Mouse (Mus musculus) heart, postnatal 25 days (tissue): Measurements from ENCODE around the gene Stap2. TPM values are rescaled to one million over a fixed set of nuclear protein-coding genes. Genes with fewer than 3 reads are reported as not detected.
A peak's percentile ranks its signal among the peaks of the same experiment; 100 is the strongest.

ENCODE experiments used
- DNase-seq: peaks from one replicate; pipeline ENCODE4 v3.0.0; 2022; ENCODE audit warnings: low spot score
- intact Hi-C: fragments of 180-260 bp; cut with DNase I; formaldehyde crosslinking; loops from one replicate; pipeline ENCODE4 v1.15.1; 2025
- total RNA-seq, 2 experiments: library from RNA; stranded (reverse); gene quantifications; 2 replicates each; pipeline ENCODE4 v1.2.3; 2021

The Stap2 gene
- total RNA-seq, 2 experiments from 2014 or later, result 14.1 to 14.6 TPM

- DNase-seq, result no peak
- intact Hi-C loops, result no loop called here
Observed at GRCm38 (mm10) chr17:55964996-55965395, 40.4 kb downstream of the Stap2 start.

DNA sequence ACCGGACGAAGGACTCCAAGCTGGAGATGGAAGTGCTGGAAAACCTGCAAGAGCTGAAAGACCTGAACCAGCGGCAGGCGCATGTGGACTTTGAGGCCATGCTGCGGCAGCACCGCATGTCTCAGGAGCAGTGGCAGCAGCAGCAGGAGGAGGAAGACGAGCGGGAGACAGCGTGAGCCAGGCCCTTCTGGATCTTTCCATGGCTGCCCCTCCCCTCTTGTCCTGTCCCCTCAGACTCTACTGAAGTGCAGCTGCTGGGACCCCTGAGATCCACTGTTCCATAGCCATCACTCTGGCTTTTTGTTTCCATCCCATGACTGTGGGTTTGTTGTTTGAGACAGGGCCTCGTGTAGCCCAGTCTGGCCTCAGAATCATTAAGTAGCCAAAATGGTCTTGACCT lies 40.9 kb downstream of the Stap2 start:
- DNase-seq, result no peak
- intact Hi-C loops, result no loop called here

DNA sequence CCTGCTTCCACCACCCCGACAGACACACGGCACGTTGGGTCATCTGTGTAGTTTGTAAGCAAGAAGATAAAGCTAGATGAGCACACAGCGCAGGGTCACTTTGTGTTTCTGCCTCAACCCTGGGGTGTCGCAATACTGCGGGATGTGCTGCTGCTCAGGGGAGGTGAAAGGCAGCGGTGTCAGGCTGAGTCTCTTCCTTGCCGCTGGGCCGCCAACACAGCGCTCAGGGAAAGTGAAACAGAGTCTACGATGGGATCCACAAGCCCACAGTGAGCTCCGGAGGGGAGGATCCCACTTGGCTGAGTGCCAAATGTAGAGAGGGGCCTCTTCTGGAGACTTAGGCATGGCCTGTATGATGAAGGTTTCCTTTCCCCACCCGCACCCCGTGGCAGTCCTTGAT lies 42.2 kb downstream of the Stap2 start:
- intact Hi-C loops, result no loop called here
- no peak for DNase-seq

DNA sequence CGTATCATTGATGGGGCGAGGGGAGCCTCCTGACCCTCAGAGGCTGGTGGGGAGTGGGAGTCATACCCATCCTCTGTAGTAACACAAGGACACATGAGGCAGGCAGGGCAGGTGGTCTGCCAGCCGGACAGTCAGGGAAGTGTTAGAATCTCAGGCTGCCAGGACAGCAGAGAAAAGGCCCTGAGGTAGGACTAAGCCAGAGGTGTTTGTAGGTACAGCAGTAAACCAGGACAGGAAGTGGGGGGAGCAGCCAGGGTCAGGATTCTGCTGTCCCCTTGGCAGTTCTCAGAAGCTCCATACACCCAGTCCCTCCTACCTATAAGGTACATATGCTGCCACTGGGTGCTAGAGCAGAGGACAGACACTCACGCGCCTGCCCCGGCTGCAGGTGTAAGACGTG lies 43.8 kb downstream of the Stap2 start:
- no peak for DNase-seq
- intact Hi-C loops, result no loop called here

- intact Hi-C loops, result no loop called here
- no peak for DNase-seq
Observed at GRCm38 (mm10) chr17:55960791-55961190, 44.6 kb downstream of the Stap2 start.

GRCm38 (mm10) chr17:55959946-55960740 lies 45.2 kb downstream of the Stap2 start:
- no peak for DNase-seq
- intact Hi-C loops, result loop anchor here (5.0 kb wide), 3 partner anchors 78 to 297 kb away; partner anchors contain the start of gene Fem1a

DNA sequence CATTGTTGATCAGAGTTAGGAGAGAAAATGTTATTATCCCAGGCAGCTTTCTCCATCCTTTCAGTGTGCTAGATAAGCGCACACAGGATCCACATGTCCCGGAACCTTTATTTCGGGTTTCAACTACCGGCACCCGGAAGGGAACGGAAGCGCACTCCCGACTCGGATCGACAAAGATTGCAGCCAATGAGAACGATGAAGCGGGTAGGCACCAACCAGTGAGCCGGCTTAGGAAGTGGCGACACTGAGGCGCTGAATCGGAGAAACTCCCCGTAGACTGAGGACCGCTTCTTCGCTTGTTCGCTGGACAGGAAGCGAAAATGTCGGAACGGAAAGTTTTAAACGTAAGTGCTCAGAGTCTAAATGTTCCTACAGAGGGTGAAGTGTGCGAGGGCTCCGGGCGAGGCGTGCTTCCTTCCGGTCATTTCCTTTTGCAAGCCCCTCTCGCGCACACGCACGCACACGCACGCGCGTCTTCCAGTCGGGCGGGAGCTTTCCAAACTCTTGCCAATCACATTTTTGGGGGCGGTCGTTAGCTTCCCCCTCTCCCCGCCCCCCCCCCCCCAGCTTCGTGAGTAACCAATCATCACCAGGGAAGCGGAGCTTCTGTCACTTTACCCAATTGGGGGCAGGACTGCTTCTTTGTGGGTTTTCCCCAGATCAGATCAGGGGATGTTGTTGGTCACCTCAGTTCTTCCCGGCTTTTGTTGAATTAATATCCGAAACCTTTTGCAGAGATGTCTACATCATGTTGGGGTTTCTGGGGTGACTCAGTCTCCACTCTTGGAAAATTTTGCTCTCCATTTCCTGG lies 46.3 kb downstream of the Stap2 start, which contains the start of gene Yju2:
Gene Yju2, plus strand, starts transcription at position 182 of the 811 bp plus-strand sequence.
- peak; percentile 90 for DNase-seq
- intact Hi-C loops, result loop anchor here (1.0 to 5.0 kb wide), 4 partner anchors 51 to 298 kb away; partner anchors contain the start of gene Fem1a

- intact Hi-C loops, result loop anchor here (1.0 to 5.0 kb wide), 4 partner anchors 52 to 299 kb away; partner anchors contain the start of gene Fem1a
- DNase-seq, result no peak
Observed at GRCm38 (mm10) chr17:55958584-55958886, 46.8 kb downstream of the Stap2 start.

GRCm38 (mm10) chr17:55957726-55958583 lies 47.4 kb downstream of the Stap2 start:
- DNase-seq, result no peak
- intact Hi-C loops, result loop anchor here (1.0 to 5.0 kb wide), 4 partner anchors 52 to 299 kb away; partner anchors contain the start of gene Fem1a

GRCm38 (mm10) chr17:55957168-55957567 lies 48.2 kb downstream of the Stap2 start:
- no peak for DNase-seq
- intact Hi-C loops, result loop anchor here (5.0 kb wide), 3 partner anchors 75 to 300 kb away; partner anchors contain the start of gene Fem1a

- no peak for DNase-seq
- intact Hi-C loops, result loop anchor here (5.0 kb wide), 3 partner anchors 74 to 301 kb away; partner anchors contain the start of gene Fem1a
Observed at GRCm38 (mm10) chr17:55956591-55956990, 48.8 kb downstream of the Stap2 start.

GRCm38 (mm10) chr17:55956129-55956528 lies 49.3 kb downstream of the Stap2 start:
- no peak for DNase-seq
- intact Hi-C loops, result loop anchor here (5.0 kb wide), 3 partner anchors 74 to 301 kb away; partner anchors contain the start of gene Fem1a

DNA sequence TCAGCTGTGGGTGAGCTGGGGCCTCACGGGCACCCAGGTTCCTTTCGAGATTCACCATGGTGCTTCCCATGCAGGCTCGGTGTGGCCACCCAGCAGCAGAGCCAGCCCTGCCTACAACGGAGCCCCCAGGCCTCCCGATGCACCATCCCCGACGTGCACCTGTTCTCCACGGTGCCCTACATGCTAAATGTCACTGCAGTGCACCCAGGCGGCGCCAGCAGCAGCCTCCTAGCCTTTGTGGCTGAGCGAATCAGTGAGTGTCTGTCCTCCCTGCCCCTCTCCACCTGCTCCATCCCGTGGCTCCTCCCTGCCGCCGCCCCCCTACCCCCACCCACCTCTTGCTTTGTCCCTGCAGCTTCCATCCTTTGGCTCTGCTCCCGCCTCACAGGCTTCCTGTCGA lies 51.2 kb downstream of the Stap2 start:
- intact Hi-C loops, result no loop called here
- no peak for DNase-seq

DNA sequence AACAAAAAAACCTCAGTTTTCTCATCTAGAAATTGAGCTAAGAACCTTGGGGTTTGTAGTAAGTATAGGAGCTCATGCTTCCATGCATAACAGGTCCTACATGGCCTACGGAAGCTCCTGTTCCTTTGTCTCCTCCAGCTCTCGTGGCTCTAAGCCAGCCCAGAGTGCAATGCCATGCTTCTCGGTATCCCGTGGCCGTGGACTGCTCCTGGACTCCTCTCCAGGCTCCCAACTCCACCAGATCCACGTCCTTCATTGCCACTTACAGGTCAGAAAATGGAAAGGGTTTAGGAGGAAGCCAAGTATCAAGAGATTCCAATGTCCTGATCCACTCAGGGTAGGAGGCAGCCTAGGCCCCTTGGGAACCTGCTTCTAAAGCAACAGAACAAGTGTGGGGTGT lies 51.6 kb downstream of the Stap2 start:
- DNase-seq, result no peak
- intact Hi-C loops, result no loop called here

DNA sequence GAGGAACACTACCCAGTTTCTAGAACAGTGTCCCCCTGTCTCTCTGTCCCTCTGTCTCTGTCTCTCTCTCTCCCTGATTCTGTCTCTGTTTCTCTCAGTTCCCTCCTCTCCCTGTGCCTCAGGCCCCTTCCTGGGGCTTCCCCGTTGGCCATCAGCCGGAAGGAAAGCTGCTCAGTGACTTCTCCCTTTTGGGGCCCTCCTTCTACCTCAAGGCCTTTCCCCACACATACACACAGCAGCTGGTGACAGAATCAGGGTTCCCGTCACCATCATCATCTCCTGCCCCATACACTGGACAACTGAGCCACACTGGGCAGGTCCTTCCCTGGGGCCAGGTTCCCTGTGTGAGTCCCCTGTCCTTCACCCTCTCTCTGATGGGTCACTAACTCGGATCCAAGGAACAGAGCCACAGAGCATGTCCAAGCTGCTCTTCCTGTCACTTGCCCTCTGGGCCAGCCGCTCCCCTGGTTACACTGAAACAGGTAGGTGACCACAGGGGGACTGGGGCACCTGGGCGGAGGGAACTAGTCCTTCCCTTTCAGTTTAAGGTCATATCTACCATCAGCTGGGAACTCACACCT lies 52.8 kb downstream of the Stap2 start, which contains the start of gene Ebi3:
Gene Ebi3, plus strand, starts transcription at position 194 of the 581 bp plus-strand sequence.
- intact Hi-C loops, result no loop called here
- no peak for DNase-seq

DNA sequence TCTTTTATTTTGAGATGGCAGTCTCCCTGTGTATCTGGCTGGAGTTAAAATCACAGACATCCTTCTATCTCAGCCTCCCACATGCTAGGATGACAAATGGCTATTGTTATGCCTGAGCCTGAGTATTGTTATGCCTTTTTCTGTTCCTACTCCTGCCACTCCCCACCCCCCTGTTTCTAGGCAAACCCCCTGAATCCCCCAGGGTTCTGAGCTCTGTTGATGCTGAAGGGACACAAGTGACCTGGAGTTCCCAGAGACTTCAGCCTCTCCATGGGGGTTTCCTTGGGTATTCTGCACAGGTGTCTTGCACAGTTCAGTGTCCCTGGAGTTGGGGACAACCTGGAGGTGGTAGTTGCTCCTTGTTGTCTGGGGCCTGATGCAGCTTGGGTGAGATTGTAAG lies 53.3 kb downstream of the Stap2 start:
- no peak for DNase-seq
- intact Hi-C loops, result no loop called here

DNA sequence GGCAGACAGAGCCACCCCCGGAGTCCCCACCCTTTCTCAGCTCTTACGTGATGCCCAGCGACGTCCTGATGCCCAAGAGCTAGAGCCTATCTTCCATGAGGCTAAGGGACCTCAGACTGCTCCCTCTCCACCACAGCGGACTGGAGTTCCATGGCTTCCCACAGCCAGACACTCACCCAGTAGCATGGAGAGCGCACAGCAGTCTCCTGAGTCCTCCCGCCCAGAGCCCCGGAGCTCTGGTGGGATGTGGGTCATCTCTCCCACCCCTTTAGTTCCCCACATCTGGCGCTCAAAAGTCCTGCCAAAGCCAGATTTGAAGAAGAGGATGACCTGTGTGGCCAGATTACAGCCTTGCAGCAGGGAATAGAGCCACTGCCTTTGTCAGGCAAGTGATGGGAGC lies 54.8 kb downstream of the Stap2 start:
- intact Hi-C loops, result no loop called here

DNA sequence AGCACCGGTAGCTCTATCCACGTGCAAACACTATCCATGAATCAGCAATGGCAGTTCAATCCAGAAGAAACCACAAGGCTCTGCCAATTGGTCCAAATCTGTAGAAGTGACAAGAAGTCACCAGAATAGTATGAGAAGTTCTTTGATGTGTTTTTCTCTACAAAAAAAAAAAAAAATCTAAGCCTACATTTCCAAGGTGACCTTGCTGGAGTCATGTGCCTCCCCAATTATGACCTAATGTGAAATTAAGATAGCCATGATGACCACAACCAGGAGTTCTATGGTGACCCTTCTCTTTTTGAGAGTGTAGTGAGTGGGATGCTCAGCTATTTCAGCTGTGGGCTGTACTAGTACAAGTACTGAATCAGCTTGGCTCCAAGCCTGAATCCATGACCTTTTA lies 56.0 kb downstream of the Stap2 start, which contains the start of gene Zfp119b:
Gene Zfp119b, minus strand, starts transcription at position 101 of the 400 bp plus-strand sequence.
- DNase-seq, result no peak
- intact Hi-C loops, result no loop called here

More for the DNA sequence above, 54.8 kb downstream of the Stap2 start:
- no peak for DNase-seq

GRCm38 (mm10) chr17:55948647-55949046 lies 56.7 kb downstream of the Stap2 start:
- no peak for DNase-seq
- intact Hi-C loops, result no loop called here
